Mouse (Mus musculus): ENCODE results near the gene Lipa. TPM values are rescaled to one million over a fixed set of nuclear protein-coding genes. Genes with fewer than 3 reads are reported as not detected.

Gene Lipa
- polyA plus RNA-seq, 2 experiments from 2014 or later: 98.8 to 105 TPM

DNA sequence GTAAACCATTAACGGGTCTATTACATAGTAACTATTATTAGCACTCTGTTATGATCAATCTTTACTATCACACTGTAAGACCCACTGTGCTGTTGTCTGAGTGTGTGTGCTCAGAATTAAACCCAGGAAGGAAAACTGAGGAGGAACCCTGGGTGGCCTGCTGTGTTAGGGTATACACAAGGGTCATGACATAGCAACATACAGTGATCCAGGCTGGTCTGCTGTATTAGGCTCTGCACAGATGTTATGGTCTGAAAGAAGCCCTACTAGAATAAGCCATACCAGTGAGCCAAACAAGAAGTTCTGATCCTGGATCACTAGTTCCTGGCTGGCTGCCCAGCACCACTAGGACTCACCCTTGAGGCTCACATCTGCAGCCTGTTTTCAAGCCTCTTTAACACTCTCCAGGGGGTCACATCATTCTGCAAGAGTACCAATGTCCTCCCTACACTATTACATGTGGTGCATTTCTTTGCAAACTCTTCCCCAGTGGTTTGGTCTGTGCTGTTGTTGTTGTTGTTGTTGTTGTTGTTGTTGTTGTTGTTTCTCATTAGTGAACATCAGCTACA, 65.7 kb downstream of the Lipa start:
- ATAC-seq: no peak

- no peak for ATAC-seq
Observed at GRCm38 (mm10) chr19:34450784-34451370, 76.4 kb downstream of the Lipa start.

DNA sequence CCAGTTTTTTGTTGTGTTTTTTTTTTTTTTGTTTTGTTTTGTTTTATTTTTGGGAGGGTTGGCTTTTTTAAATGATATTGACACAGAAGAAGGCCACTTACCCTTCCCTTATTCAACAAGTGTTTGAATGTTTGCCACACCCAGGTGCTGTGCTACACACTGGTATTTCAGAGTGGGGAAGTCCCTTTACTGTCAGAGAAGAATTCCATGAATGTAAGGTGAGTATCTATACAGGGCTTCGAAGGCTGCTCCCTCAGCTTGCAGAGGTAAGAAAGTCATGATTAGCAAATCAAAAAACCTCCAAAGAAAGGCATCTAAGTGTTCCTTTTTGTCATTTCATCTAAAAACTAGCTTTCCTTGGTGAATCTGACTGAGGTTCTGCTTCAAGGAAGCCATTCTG, 78.4 kb downstream of the Lipa start:
- ATAC-seq: no peak

GRCm38 (mm10) chr19:34445410-34446012, 81.8 kb downstream of the Lipa start:
- no peak for ATAC-seq

DNA sequence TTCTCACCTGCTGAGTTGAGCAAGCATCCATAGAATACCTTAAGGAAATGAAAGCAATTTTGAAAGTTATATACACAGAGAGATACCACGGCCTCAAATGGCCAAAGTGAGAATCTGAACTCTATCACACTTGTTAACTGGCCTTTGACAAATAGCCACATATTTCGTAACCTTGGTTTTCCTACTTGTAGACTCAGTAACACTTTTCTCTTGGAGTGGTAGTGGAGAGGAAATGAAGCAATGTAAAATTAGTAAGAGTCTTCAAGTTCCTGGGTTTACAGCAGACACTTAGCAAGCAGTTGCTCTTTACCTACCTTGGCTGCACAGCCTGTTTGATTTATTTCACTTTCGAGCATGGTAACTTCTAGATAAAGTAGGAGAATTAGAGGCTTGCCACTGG, 82.5 kb downstream of the Lipa start:
- ATAC-seq: no peak

Other genes with a start within 250 kb of the Lipa start
- 100 to 1,000 TPM; 110 to 143 TPM for gene Fas, start 236.8 kb downstream of the Lipa start, polyA plus RNA-seq (2017; shearing (Covaris generic))
- not detected for gene Ch25h, start 52.3 kb downstream of the Lipa start, polyA plus RNA-seq (2017; shearing (Covaris generic))
- 10 to 100 TPM; 25.6 to 26.6 TPM for gene Ifit2, start 23.2 kb upstream of the Lipa start, polyA plus RNA-seq (2017; shearing (Covaris generic))
- gene Ifit3, start 56.1 kb upstream of the Lipa start, polyA plus RNA-seq (2017; shearing (Covaris generic)): 10 to 100 TPM; 42.8 to 58.3 TPM
- 10 to 100 TPM; 76.0 to 92.6 TPM for gene Ifit1bl1, start 74.5 kb upstream of the Lipa start, polyA plus RNA-seq (2017; shearing (Covaris generic))
- gene Ifit3b, start 80.5 kb upstream of the Lipa start, polyA plus RNA-seq (2017; shearing (Covaris generic)): 10 to 100 TPM in 1 of 2 experiments, 1 to 10 TPM in 1; 6.8 to 10.8 TPM
- under 1 TPM; 0.57 to 0.73 TPM for gene Ifit1bl2, start 113.3 kb upstream of the Lipa start, polyA plus RNA-seq (2017; shearing (Covaris generic))
- gene Ifit1, start 113.4 kb upstream of the Lipa start, polyA plus RNA-seq (2017; shearing (Covaris generic)): 10 to 100 TPM; 46.7 to 71.6 TPM
- not detected for gene Slc16a12, start 219.8 kb upstream of the Lipa start, polyA plus RNA-seq (2017; shearing (Covaris generic))